Mouse (Mus musculus) limb, embryonic 14.5 days (tissue): ENCODE results near the gene Gm11634. TPM values are rescaled to one million over a fixed set of nuclear protein-coding genes. Genes with fewer than 3 reads are reported as not detected.
A peak's percentile ranks its signal among the peaks of the same experiment; 100 is the strongest.

ENCODE experiments used
- ATAC-seq: fragments of 200-750 bp; cut with Nextera tagmentation; 2 replicates; pipeline ENCODE4 v1.8.0; 2017; ENCODE audit warnings: low read depth, moderate number of reproducible peaks, moderate TSS enrichment; ENCODE audit not compliant: low FRiP score
- DNase-seq: peaks from one replicate; pipeline ENCODE4 v3.0.0-alpha.2; 2015; ENCODE audit warnings: low spot score
- H3K27ac ChIP-seq: fragments of 300-500 bp; sonication (generic); replicated peaks from 2 replicates; pipeline ENCODE4 v1.5.1; 2014; ENCODE audit warnings: low read depth, mild to moderate bottlenecking, low read length, moderate library complexity, mixed read lengths
- H3K27me3 ChIP-seq: fragments of 300-500 bp; sonication (generic); 2 replicates; pipeline ENCODE4 v1.6.1; 2014; ENCODE audit warnings: low read length, mixed read lengths; ENCODE audit not compliant: control insufficient read depth, insufficient read depth
- H3K36me3 ChIP-seq: fragments of 300-500 bp; sonication (generic); 2 replicates; pipeline ENCODE4 v1.6.1; 2014; ENCODE audit warnings: mild to moderate bottlenecking, low read length, moderate library complexity, mixed read lengths; ENCODE audit not compliant: control insufficient read depth, insufficient read depth
- H3K4me1 ChIP-seq: fragments of 300-500 bp; sonication (generic); 2 replicates; pipeline ENCODE4 v1.6.1; 2014; ENCODE audit warnings: antibody characterized with exemption, low read length, mixed read lengths; ENCODE audit not compliant: control insufficient read depth, insufficient read depth
- H3K4me2 ChIP-seq: fragments of 300-500 bp; sonication (generic); replicated peaks from 2 replicates; pipeline ENCODE4 v1.6.1; 2014; ENCODE audit warnings: low read depth, mild to moderate bottlenecking, low read length, moderate library complexity; ENCODE audit not compliant: severe bottlenecking
- H3K4me3 ChIP-seq: fragments of 300-500 bp; sonication (generic); replicated peaks from 2 replicates; pipeline ENCODE4 v1.5.1; 2014; ENCODE audit warnings: low read length
- H3K9ac ChIP-seq: fragments of 300-500 bp; sonication (generic); 2 replicates; pipeline ENCODE4 v1.6.1; 2014; ENCODE audit warnings: mild to moderate bottlenecking, low read depth, low read length, moderate library complexity; ENCODE audit not compliant: severe bottlenecking
- H3K9me3 ChIP-seq: fragments of 300-500 bp; sonication (generic); 2 replicates; pipeline ENCODE4 v1.6.1; 2016; ENCODE audit warnings: low read length; ENCODE audit not compliant: control insufficient read depth
- POLR2A ChIP-seq: fragments of 200-500 bp; IDR thresholded peaks from 2 replicates; pipeline ENCODE4 v1.8.0; 2012; ENCODE audit warnings: inconsistent platforms, mild to moderate bottlenecking, moderate library complexity, borderline replicate concordance; ENCODE audit not compliant: insufficient read depth, insufficient read length; ENCODE audit errors: extremely low read depth
- WGBS: fragments of 180-500 bp; shearing (Covaris S2); extraction: QIAGEN DNeasy Blood & Tissue Kit; methylation state at CpG from one replicate; pipeline ENCODE4 v1.1.7; 2014; 5-methylcytosine and 5-hydroxymethylcytosine counted together
- polyA plus RNA-seq, 2 experiments: library from polyadenylated mRNA; depleted of rRNA in 1 of 2; stranded (reverse) in 1 of 2; unstranded in 1 of 2; fragments of >200 nt; fragmentation: Nextera tagmentation in 1 of 2; extraction: Ambion mirVana in 1 of 2; gene quantifications; 2 replicates each; pipeline versions ENCODE4 v1.2.1 to v1.2.3; 2012 to 2014

The Gm11634 gene
- polyA plus RNA-seq, 2 experiments = not detected

GRCm38 (mm10) chr11:101618596-101618995, 19.5 kb upstream of the Gm11634 start:
- H3K4me3 ChIP-seq = no peak overlapping the region
- peaks cover 13% of the 10 kb centered on the region; the same call in 1 of the 2 replicates for H3K4me1 ChIP-seq
- H3K27me3 ChIP-seq = no peaks in the 10 kb centered on the region
- no peaks in the 10 kb centered on the region for H3K9me3 ChIP-seq
- 83% methylated on average over 3 of the region's 3 CpGs for WGBS
- DNase-seq (no peak), ATAC-seq (no peak)
- no peak overlapping the region for H3K9ac ChIP-seq
- H3K4me2 ChIP-seq = no peak overlapping the region
- no peaks in the 10 kb centered on the region for H3K36me3 ChIP-seq
- no peak for TF ChIP-seq POLR2A
- no peak overlapping the region for H3K27ac ChIP-seq

GRCm38 (mm10) chr11:101617849-101618248, 18.8 kb upstream of the Gm11634 start:
- no peaks in the 10 kb centered on the region for H3K36me3 ChIP-seq
- WGBS = 14% methylated on average over 7 of the region's 8 CpGs
- H3K9me3 ChIP-seq = no peaks in the 10 kb centered on the region
- no peak for TF ChIP-seq POLR2A
- H3K4me2 ChIP-seq = peak overlapping the region; percentile 23; the same call in 1 of the 2 replicates
- H3K4me3 ChIP-seq = no peak overlapping the region
- DNase-seq (peak; percentile 64), ATAC-seq (peak; percentile 70; the same call in 1 of the 2 replicates)
- H3K4me1 ChIP-seq = peaks cover 13% of the 10 kb centered on the region; the same call in 1 of the 2 replicates
- H3K27me3 ChIP-seq = no peaks in the 10 kb centered on the region
- H3K9ac ChIP-seq = no peak overlapping the region
- H3K27ac ChIP-seq = no peak overlapping the region

DNA sequence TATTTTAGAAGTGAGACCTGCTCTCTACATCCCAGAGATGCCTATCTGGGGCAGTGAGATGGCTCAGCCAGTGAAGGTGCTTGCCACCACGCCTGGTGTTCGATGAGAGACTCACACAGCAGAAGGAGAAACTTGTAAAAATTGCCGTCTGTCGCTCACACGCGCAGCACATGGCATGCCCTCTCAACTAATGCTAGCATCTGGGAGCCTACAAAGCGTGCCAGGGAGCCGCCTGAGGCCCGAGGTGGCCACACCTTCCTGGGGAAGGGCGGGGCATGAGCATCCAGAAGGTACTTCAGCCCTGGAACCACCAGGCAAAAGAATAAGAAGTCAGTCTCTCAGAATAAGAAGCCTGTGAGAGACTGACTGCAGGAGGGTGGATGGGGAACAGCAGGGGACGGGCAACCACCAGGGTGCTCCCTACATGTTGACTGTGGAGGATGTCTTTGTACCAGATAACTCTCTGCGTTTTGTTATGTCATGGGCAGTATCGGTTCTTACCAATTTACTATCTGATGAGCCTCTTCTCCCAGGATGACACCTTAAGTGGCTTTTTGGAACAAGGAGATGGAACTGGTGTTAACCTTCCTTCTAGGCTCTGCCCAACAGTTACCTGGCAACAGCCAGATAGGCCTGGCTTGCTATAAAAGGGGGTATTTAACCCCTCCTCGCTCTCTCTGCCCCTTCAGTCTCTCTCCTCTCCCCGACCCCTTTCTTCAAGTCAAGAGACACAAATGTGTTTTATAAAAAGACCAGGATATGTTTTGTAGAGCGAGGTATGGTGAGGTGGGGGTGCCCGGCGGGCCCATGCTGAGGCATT, 18.1 kb upstream of the Gm11634 start:
- no peak for ATAC-seq
- 0 out of 2 replicates have a peak overlapping the region, but pooled peaks have one; percentile 23 for H3K4me2 ChIP-seq
- no peak for TF ChIP-seq POLR2A
- H3K27me3 ChIP-seq = no peaks in the 10 kb centered on the region
- H3K9me3 ChIP-seq = no peaks in the 10 kb centered on the region
- DNase-seq = no peak
- H3K36me3 ChIP-seq = no peaks in the 10 kb centered on the region
- no peak overlapping the region for H3K27ac ChIP-seq
- no peak overlapping the region for H3K4me3 ChIP-seq
- WGBS = 19% methylated on average over 18 of the region's 18 CpGs
- no peak overlapping the region for H3K9ac ChIP-seq
- peaks cover 13% of the 10 kb centered on the region; the same call in 1 of the 2 replicates for H3K4me1 ChIP-seq

GRCm38 (mm10) chr11:101616104-101616503, 17.0 kb upstream of the Gm11634 start:
- H3K4me1 ChIP-seq = peaks cover 13% of the 10 kb centered on the region; the same call in 1 of the 2 replicates
- H3K4me2 ChIP-seq = no peak overlapping the region
- WGBS = 91% methylated on average over 8 of the region's 8 CpGs
- TF ChIP-seq POLR2A = no peak
- H3K27me3 ChIP-seq = no peaks in the 10 kb centered on the region
- no peak overlapping the region for H3K27ac ChIP-seq
- H3K4me3 ChIP-seq = no peak overlapping the region
- DNase-seq (no peak), ATAC-seq (no peak)
- H3K9ac ChIP-seq = no peak overlapping the region
- no peaks in the 10 kb centered on the region for H3K9me3 ChIP-seq
- H3K36me3 ChIP-seq = no peaks in the 10 kb centered on the region

GRCm38 (mm10) chr11:101615380-101615779, 16.3 kb upstream of the Gm11634 start:
- Histone ChIP-seq H3K9ac (no peak overlapping the region), H3K27me3 (no peaks in the 10 kb centered on the region), H3K4me3 (no peak overlapping the region), H3K36me3 (no peaks in the 10 kb centered on the region), H3K9me3 (no peaks in the 10 kb centered on the region), H3K4me1 (peaks cover 13% of the 10 kb centered on the region; the same call in 1 of the 2 replicates), H3K4me2 (no peak overlapping the region), H3K27ac (no peak overlapping the region)
- 78% methylated on average over 6 of the region's 6 CpGs for WGBS
- no peak for ATAC-seq
- TF ChIP-seq POLR2A = no peak
- no peak for DNase-seq
